Mouse (Mus musculus) embryonic facial prominence, embryonic 15.5 days (tissue): ENCODE measurements around the gene Cenpq. TPM values are rescaled to one million over a fixed set of nuclear protein-coding genes. Genes with fewer than 3 reads are reported as not detected.

ENCODE experiments used
- ATAC-seq: fragments of 200-750 bp; cut with Nextera tagmentation; 2 replicates; pipeline ENCODE4 v1.8.0; 2017; ENCODE audit warnings: low read depth, moderate TSS enrichment; ENCODE audit not compliant: insufficient number of reproducible peaks, low FRiP score, low TSS enrichment
- H3K27ac ChIP-seq: fragments of 300-500 bp; sonication (generic); replicated peaks from 2 replicates; pipeline ENCODE4 v1.5.1; 2015; ENCODE audit warnings: mild to moderate bottlenecking, inconsistent platforms
- H3K27me3 ChIP-seq: fragments of 300-500 bp; sonication (generic); 2 replicates; pipeline ENCODE4 v1.6.1; 2015; ENCODE audit warnings: inconsistent platforms
- H3K36me3 ChIP-seq: fragments of 300-500 bp; sonication (generic); 2 replicates; pipeline ENCODE4 v1.6.1; 2015; ENCODE audit warnings: mild to moderate bottlenecking, inconsistent platforms
- H3K4me1 ChIP-seq: fragments of 300-500 bp; sonication (generic); 2 replicates; pipeline ENCODE4 v1.6.1; 2015; ENCODE audit warnings: inconsistent platforms
- H3K4me2 ChIP-seq: fragments of 300-500 bp; sonication (generic); replicated peaks from 2 replicates; pipeline ENCODE4 v1.6.1; 2015; ENCODE audit warnings: mild to moderate bottlenecking, inconsistent platforms
- H3K4me3 ChIP-seq: fragments of 300-500 bp; sonication (generic); replicated peaks from 2 replicates; pipeline ENCODE4 v1.5.1; 2015; ENCODE audit warnings: mild to moderate bottlenecking, inconsistent platforms
- H3K9ac ChIP-seq: fragments of 300-500 bp; sonication (generic); 2 replicates; pipeline ENCODE4 v1.6.1; 2015; ENCODE audit warnings: inconsistent platforms
- H3K9me3 ChIP-seq: fragments of 300-500 bp; sonication (generic); replicated peaks from 2 replicates; pipeline ENCODE4 v1.6.1; 2016; ENCODE audit warnings: inconsistent platforms
- WGBS: fragments of 180-500 bp; shearing (Covaris S2); methylation state at CpG from one replicate; pipeline ENCODE4 v1.1.7; 2015; 5-methylcytosine and 5-hydroxymethylcytosine counted together
- polyA plus RNA-seq: library from polyadenylated mRNA; unstranded; fragments of >200 nt; fragmentation: Nextera tagmentation; extraction: Ambion mirVana; gene quantifications from 2 replicates; pipeline ENCODE4 v1.2.1, GENCODE M21; 2015

Gene Cenpq
- polyA plus RNA-seq, 1 experiment from 2014 or later: 21.0 TPM

DNA sequence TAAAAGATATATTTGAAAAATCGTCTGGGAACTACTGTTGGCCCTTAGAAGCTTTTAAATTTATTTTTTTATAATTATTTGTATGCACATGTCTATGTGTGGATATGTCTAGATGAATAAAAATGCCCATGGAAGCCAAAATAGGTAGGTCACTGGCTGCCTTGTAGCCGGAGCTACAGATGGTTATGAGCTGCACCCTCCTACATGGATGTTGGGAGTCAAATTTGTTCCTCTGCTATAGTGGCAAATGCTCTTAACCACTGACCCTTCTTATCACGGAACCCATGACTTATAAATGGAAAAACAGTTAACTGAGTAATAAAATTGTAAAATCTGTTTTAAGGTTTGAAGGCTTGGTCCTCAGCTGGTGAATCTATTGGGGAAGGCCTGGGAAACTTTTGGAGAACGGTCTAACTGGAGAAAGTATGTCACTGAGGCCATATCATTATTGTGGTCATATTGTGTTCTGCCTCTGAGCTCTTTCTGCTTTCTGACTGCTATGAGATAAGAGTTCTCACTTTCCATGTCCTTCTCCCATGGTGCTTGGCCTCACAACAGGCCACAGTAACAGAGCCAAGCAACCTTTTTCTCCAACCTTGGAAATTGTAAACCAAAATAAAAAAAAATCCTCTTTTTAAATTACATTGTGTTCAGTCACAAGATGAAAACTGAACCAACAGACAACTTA, 46.9 kb downstream of the Cenpq start:
- no peak overlapping the region for H3K4me3 ChIP-seq
- no peaks in the 10 kb centered on the region for H3K36me3 ChIP-seq
- no peak overlapping the region for H3K27ac ChIP-seq
- no peak overlapping the region for H3K4me2 ChIP-seq
- H3K9me3 ChIP-seq: no peaks in the 10 kb centered on the region
- no peaks in the 10 kb centered on the region for H3K4me1 ChIP-seq
- H3K27me3 ChIP-seq: no peaks in the 10 kb centered on the region
- WGBS: 81% methylated on average over 4 of the region's 4 CpGs
- no peak for ATAC-seq
- H3K9ac ChIP-seq: no peak overlapping the region

DNA sequence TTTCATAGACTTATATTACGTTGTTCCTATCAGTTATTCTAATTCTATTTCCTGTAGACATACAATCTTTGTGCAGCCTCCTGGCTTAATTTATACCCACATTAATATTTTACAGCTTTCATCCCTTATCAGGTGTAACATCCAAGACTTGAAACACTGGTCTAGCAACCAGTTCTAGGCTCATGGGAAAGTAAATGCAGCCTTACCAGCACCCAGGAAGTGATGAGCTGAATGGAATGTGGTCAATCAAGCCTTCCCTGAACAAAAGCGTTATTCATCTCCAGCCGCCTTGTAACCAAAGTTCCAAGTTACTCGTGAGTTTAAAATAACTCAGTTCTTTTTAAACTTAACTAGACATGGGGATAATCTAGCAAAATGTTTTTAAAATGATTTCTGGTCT, 49.7 kb downstream of the Cenpq start:
- ATAC-seq: no peak
- 58% methylated on average over 4 of the region's 4 CpGs for WGBS
- Histone ChIP-seq H3K9me3 (no peaks in the 10 kb centered on the region), H3K4me2 (no peak overlapping the region), H3K27me3 (no peaks in the 10 kb centered on the region), H3K9ac (no peak overlapping the region), H3K27ac (no peak overlapping the region), H3K36me3 (no peaks in the 10 kb centered on the region), H3K4me1 (no peaks in the 10 kb centered on the region), H3K4me3 (no peak overlapping the region)

DNA sequence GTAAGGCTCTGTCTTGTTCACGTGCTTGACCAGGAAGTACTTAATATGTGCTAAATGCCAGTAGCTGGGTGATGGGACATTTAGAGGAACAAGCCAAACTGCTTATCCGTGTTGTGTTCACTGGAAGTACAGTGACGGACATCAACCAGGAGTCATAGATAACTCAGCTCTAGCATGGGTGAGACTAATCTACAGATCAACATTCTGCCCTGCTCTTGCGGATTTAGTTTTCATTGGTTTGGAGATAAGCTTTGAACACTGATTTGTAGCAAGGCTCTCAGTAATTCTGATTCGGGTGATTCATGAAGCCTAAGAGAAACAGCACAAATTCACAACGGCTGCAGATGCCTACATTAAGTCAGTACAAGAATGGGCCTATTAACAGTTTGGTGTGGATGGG, 52.7 kb downstream of the Cenpq start:
- H3K27me3 ChIP-seq: no peaks in the 10 kb centered on the region
- H3K9me3 ChIP-seq: no peaks in the 10 kb centered on the region
- WGBS: 84% methylated on average over 6 of the region's 6 CpGs
- H3K9ac ChIP-seq: no peak overlapping the region
- no peaks in the 10 kb centered on the region for H3K36me3 ChIP-seq
- ATAC-seq: no peak
- no peak overlapping the region for H3K27ac ChIP-seq
- no peak overlapping the region for H3K4me2 ChIP-seq
- H3K4me3 ChIP-seq: no peak overlapping the region
- H3K4me1 ChIP-seq: peaks cover 7% of the 10 kb centered on the region; the same call in 1 of the 2 replicates

GRCm38 (mm10) chr17:40879924-40880691, 54.7 kb downstream of the Cenpq start, which contains the start of gene 9130008F23Rik:
TSS of gene 9130008F23Rik (minus strand) at chr17:40880559.
- WGBS: under 1% methylated on average over 40 of the region's 40 CpGs
- peak; percentile 82 for ATAC-seq

DNA sequence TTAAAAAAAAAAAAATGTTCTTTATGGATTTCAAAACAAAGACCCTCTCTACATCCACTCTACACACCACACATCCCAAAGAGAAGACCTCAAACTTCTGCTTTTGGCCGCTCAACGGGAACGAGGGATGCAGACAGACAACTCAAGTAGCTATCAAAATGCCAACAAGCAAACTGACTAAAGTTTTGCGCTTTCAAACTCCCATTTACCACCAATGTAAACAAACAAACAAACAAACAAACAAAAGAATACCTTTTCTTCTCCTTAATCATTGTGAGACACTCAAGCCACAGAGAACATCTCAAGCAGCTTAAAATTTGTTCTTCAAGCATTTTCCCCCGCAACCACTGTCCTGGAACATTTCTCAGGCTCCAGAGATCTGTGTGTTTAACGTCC, 55.3 kb downstream of the Cenpq start:
- H3K4me2 ChIP-seq: peak overlapping the region; percentile 87
- H3K9ac ChIP-seq: peak overlapping the region; percentile 54; the same call in 1 of the 2 replicates
- H3K4me3 ChIP-seq: peak overlapping the region; percentile 67
- H3K9me3 ChIP-seq: no peaks in the 10 kb centered on the region
- H3K27ac ChIP-seq: no peak overlapping the region
- 13% methylated on average over 6 of the region's 6 CpGs for WGBS
- H3K4me1 ChIP-seq: peaks cover 7% of the 10 kb centered on the region; the same call in 1 of the 2 replicates
- no peaks in the 10 kb centered on the region for H3K36me3 ChIP-seq
- H3K27me3 ChIP-seq: no peaks in the 10 kb centered on the region
- no peak for ATAC-seq

More at GRCm38 (mm10) chr17:40879924-40880691, 54.7 kb downstream of the Cenpq start, which contains the start of gene 9130008F23Rik:
- Histone ChIP-seq H3K4me2 (peak within 1 kb of the TSS; percentile 87), H3K27me3 (no peaks in the 10 kb centered on the region), H3K4me1 (peaks cover 7% of the 10 kb centered on the region; the same call in 1 of the 2 replicates), H3K4me3 (peak within 1 kb of the TSS; percentile 67), H3K9me3 (no peaks in the 10 kb centered on the region), H3K36me3 (no peaks in the 10 kb centered on the region), H3K27ac (peak within 1 kb of the TSS; percentile 60; the same call in 1 of the 2 replicates), H3K9ac (peak within 1 kb of the TSS; percentile 54)

DNA sequence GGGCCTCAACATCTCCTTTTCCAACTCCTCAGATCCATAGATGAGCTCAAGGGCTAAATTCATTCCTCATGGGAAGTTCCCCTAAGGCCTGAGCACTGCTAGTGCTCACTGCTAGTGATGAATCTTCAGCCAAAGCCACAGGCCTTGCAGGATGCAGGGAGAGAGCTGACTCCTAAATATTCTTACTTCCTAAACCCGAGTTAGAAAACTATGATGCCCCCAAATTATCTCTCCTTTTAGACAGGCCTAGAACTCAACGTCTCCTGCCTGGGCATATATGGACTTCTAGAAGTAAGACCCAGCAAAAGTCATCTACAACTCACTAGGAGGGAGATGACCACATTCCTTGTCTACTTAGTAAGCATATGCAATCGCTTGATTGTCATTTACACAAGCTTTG, 57.1 kb downstream of the Cenpq start:
- H3K9me3 ChIP-seq: no peaks in the 10 kb centered on the region
- ATAC-seq: no peak
- H3K27me3 ChIP-seq: no peaks in the 10 kb centered on the region
- H3K36me3 ChIP-seq: no peaks in the 10 kb centered on the region
- H3K27ac ChIP-seq: no peak overlapping the region
- H3K4me3 ChIP-seq: no peak overlapping the region
- H3K9ac ChIP-seq: no peak overlapping the region
- peaks cover 7% of the 10 kb centered on the region; the same call in 1 of the 2 replicates for H3K4me1 ChIP-seq
- 37% methylated on average over 3 of the region's 3 CpGs for WGBS
- 0 out of 2 replicates have a peak overlapping the region, but pooled peaks have one; percentile 19 for H3K4me2 ChIP-seq

DNA sequence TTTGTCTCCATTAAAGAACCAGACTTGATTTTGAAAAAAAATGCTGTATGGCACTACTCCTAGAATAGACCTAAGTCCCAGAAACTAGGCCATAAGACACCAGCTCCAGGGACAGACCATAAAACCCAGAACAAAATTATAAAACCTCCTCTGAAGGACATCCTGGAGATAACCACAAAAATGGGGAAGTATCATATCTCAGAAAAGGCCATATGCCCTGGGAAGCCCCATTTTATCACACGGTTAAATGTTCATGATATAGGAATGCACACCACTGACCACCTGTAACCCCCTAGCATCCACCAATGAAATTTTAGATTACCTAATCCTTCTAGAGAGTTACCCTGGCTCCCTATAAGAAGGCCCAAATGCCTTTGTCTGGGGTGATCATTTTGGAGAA, 59.3 kb downstream of the Cenpq start:
- Histone ChIP-seq H3K36me3 (no peaks in the 10 kb centered on the region), H3K4me2 (no peak overlapping the region), H3K27me3 (no peaks in the 10 kb centered on the region), H3K27ac (no peak overlapping the region), H3K9me3 (no peaks in the 10 kb centered on the region), H3K4me3 (no peak overlapping the region), H3K9ac (no peak overlapping the region), H3K4me1 (peaks cover 7% of the 10 kb centered on the region; the same call in 1 of the 2 replicates)
- 85% methylated on average over 1 of the region's 1 CpGs for WGBS
- ATAC-seq: no peak

DNA sequence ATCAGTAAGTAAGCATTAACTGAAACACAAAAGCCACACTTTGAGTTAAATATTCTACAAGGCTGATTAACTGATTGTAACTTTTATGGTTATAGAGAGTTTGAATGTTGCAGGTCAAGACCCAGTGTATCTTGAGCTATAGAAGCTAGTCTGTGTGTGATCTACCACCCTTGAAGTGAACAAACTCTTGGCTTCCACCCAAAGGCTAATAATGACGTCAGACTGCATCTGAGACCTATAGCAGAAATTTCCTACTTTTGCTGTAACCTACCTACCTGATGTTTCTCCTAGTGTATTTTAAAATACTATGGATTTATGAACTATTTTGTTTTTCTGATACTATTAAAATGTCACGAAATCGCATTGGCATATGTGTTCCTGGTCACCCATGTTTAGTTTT, 60.1 kb downstream of the Cenpq start:
- Histone ChIP-seq H3K9ac (no peak overlapping the region), H3K27ac (no peak overlapping the region), H3K36me3 (no peaks in the 10 kb centered on the region), H3K4me1 (peaks cover 7% of the 10 kb centered on the region; the same call in 1 of the 2 replicates), H3K9me3 (no peaks in the 10 kb centered on the region), H3K4me3 (no peak overlapping the region), H3K4me2 (no peak overlapping the region), H3K27me3 (no peaks in the 10 kb centered on the region)
- 89% methylated on average over 3 of the region's 3 CpGs for WGBS
- ATAC-seq: no peak

DNA sequence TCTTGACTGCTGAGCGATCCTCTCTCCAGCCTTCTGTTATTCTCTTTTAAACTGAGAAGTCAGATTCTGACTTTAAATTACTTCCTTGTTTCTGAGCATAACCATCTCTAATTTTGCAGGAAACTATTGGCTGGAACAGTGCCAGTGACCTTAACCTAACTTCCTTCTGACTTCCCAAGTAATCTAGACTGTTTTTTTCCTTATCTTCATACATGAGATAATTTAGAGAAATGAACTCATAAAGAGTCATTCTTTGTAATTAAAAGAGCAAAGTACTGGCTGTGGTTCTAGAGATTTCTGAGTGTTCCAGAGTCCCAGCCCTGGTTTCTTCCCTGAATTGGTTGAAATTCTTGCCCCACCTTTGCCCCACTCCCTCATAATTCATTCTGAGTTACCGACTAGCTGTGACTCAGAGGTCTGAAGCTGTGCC, 61.2 kb downstream of the Cenpq start:
- no peak overlapping the region for H3K9ac ChIP-seq
- no peak overlapping the region for H3K4me2 ChIP-seq
- H3K27me3 ChIP-seq: no peaks in the 10 kb centered on the region
- H3K9me3 ChIP-seq: no peaks in the 10 kb centered on the region
- no peak for ATAC-seq
- 51% methylated on average over 2 of the region's 2 CpGs for WGBS
- H3K4me3 ChIP-seq: no peak overlapping the region
- peaks cover 7% of the 10 kb centered on the region; the same call in 1 of the 2 replicates for H3K4me1 ChIP-seq
- H3K27ac ChIP-seq: no peak overlapping the region
- no peaks in the 10 kb centered on the region for H3K36me3 ChIP-seq
